Mouse (Mus musculus): ENCODE results near the gene Cd8a. TPM values are rescaled to one million over a fixed set of nuclear protein-coding genes. Genes with fewer than 3 reads are reported as not detected.

Cd8a gene
- polyA plus RNA-seq, 1 experiment from 2014 or later: not detected

GRCm38 (mm10) chr6:71338941-71339340 is 34.3 kb upstream of the Cd8a start:
- Histone ChIP-seq H3K4me1 (ENCODE audit: control insufficient read depth, low read depth, low read length) (no peaks in the 10 kb centered on the region), H3K27me3 (ENCODE audit: control insufficient read depth, insufficient read depth, low read depth, low read length) (no peaks in the 10 kb centered on the region), H3K27ac (ENCODE audit: low read length) (no peak overlapping the region), H3K9me3 (replicated peaks; ENCODE audit: control insufficient read depth, low read length) (no peaks in the 10 kb centered on the region), H3K9ac (ENCODE audit: low read depth, low read length) (no peak overlapping the region), H3K4me3 (ENCODE audit: low read depth, low read length) (no peak overlapping the region), H3K36me3 (ENCODE audit: control insufficient read depth, insufficient read depth) (no peaks in the 10 kb centered on the region), H3K4me2 (ENCODE audit: low read depth, low read length) (no peak overlapping the region)
- WGBS (ENCODE audit: insufficient replicate concordance): 61% methylated on average over 3 of the region's 3 CpGs
- ATAC-seq (ENCODE audit: low read depth): no peak

- H3K27ac ChIP-seq (ENCODE audit: low read length): no peak overlapping the region
- H3K9ac ChIP-seq (ENCODE audit: low read depth, low read length): no peak overlapping the region
- H3K36me3 ChIP-seq (ENCODE audit: control insufficient read depth, insufficient read depth): no peaks in the 10 kb centered on the region
- H3K4me2 ChIP-seq (ENCODE audit: low read depth, low read length): no peak overlapping the region
- WGBS (ENCODE audit: insufficient replicate concordance): 54% methylated on average over 4 of the region's 4 CpGs
- ATAC-seq (ENCODE audit: low read depth): no peak
- H3K9me3 ChIP-seq (replicated peaks; ENCODE audit: control insufficient read depth, low read length): no peaks in the 10 kb centered on the region
- H3K4me3 ChIP-seq (ENCODE audit: low read depth, low read length): no peak overlapping the region
- no peaks in the 10 kb centered on the region for H3K27me3 ChIP-seq (ENCODE audit: control insufficient read depth, insufficient read depth, low read depth, low read length)
- H3K4me1 ChIP-seq (ENCODE audit: control insufficient read depth, low read depth, low read length): no peaks in the 10 kb centered on the region
These were observed 33.9 kb upstream of the Cd8a start for GRCm38 (mm10) chr6:71339351-71339750.

GRCm38 (mm10) chr6:71341179-71341578 is 32.0 kb upstream of the Cd8a start:
- no peak for ATAC-seq (ENCODE audit: low read depth)
- H3K9me3 ChIP-seq (replicated peaks; ENCODE audit: control insufficient read depth, low read length): no peaks in the 10 kb centered on the region
- H3K9ac ChIP-seq (ENCODE audit: low read depth, low read length): no peak overlapping the region
- no peaks in the 10 kb centered on the region for H3K36me3 ChIP-seq (ENCODE audit: control insufficient read depth, insufficient read depth)
- no peaks in the 10 kb centered on the region for H3K4me1 ChIP-seq (ENCODE audit: control insufficient read depth, low read depth, low read length)
- H3K27me3 ChIP-seq (ENCODE audit: control insufficient read depth, insufficient read depth, low read depth, low read length): no peaks in the 10 kb centered on the region
- no peak overlapping the region for H3K4me3 ChIP-seq (ENCODE audit: low read depth, low read length)
- no peak overlapping the region for H3K4me2 ChIP-seq (ENCODE audit: low read depth, low read length)
- WGBS (ENCODE audit: insufficient replicate concordance): 51% methylated on average over 9 of the region's 9 CpGs
- H3K27ac ChIP-seq (ENCODE audit: low read length): no peak overlapping the region

GRCm38 (mm10) chr6:71348006-71348405 is 25.2 kb upstream of the Cd8a start:
- ATAC-seq (ENCODE audit: low read depth): no peak
- no peaks in the 10 kb centered on the region for H3K36me3 ChIP-seq (ENCODE audit: control insufficient read depth, insufficient read depth)
- no peaks in the 10 kb centered on the region for H3K27me3 ChIP-seq (ENCODE audit: control insufficient read depth, insufficient read depth, low read depth, low read length)
- no peak overlapping the region for H3K27ac ChIP-seq (ENCODE audit: low read length)
- no peak overlapping the region for H3K4me3 ChIP-seq (ENCODE audit: low read depth, low read length)
- no peak overlapping the region for H3K4me2 ChIP-seq (ENCODE audit: low read depth, low read length)
- H3K9ac ChIP-seq (ENCODE audit: low read depth, low read length): no peak overlapping the region
- 81% methylated on average over 9 of the region's 9 CpGs for WGBS (ENCODE audit: insufficient replicate concordance)
- no peaks in the 10 kb centered on the region for H3K9me3 ChIP-seq (replicated peaks; ENCODE audit: control insufficient read depth, low read length)
- H3K4me1 ChIP-seq (ENCODE audit: control insufficient read depth, low read depth, low read length): no peaks in the 10 kb centered on the region

GRCm38 (mm10) chr6:71351201-71351600 is 22.0 kb upstream of the Cd8a start:
- Histone ChIP-seq H3K4me1 (ENCODE audit: control insufficient read depth, low read depth, low read length) (no peaks in the 10 kb centered on the region), H3K4me3 (ENCODE audit: low read depth, low read length) (no peak overlapping the region), H3K9ac (ENCODE audit: low read depth, low read length) (no peak overlapping the region), H3K27me3 (ENCODE audit: control insufficient read depth, insufficient read depth, low read depth, low read length) (no peaks in the 10 kb centered on the region), H3K4me2 (ENCODE audit: low read depth, low read length) (no peak overlapping the region), H3K27ac (ENCODE audit: low read length) (no peak overlapping the region), H3K9me3 (replicated peaks; ENCODE audit: control insufficient read depth, low read length) (no peaks in the 10 kb centered on the region), H3K36me3 (ENCODE audit: control insufficient read depth, insufficient read depth) (no peaks in the 10 kb centered on the region)
- no peak for ATAC-seq (ENCODE audit: low read depth)
- WGBS (ENCODE audit: insufficient replicate concordance): 71% methylated on average over 3 of the region's 3 CpGs

GRCm38 (mm10) chr6:71352201-71352600 is 21.0 kb upstream of the Cd8a start:
- H3K9me3 ChIP-seq (replicated peaks; ENCODE audit: control insufficient read depth, low read length): no peaks in the 10 kb centered on the region
- H3K4me1 ChIP-seq (ENCODE audit: control insufficient read depth, low read depth, low read length): no peaks in the 10 kb centered on the region
- H3K9ac ChIP-seq (ENCODE audit: low read depth, low read length): no peak overlapping the region
- ATAC-seq (ENCODE audit: low read depth): no peak
- no peak overlapping the region for H3K27ac ChIP-seq (ENCODE audit: low read length)
- 73% methylated on average over 6 of the region's 6 CpGs for WGBS (ENCODE audit: insufficient replicate concordance)
- H3K36me3 ChIP-seq (ENCODE audit: control insufficient read depth, insufficient read depth): no peaks in the 10 kb centered on the region
- H3K27me3 ChIP-seq (ENCODE audit: control insufficient read depth, insufficient read depth, low read depth, low read length): no peaks in the 10 kb centered on the region
- H3K4me2 ChIP-seq (ENCODE audit: low read depth, low read length): no peak overlapping the region
- H3K4me3 ChIP-seq (ENCODE audit: low read depth, low read length): no peak overlapping the region

- Histone ChIP-seq H3K9me3 (replicated peaks; ENCODE audit: control insufficient read depth, low read length) (no peaks in the 10 kb centered on the region), H3K36me3 (ENCODE audit: control insufficient read depth, insufficient read depth) (no peaks in the 10 kb centered on the region), H3K27ac (ENCODE audit: low read length) (no peak overlapping the region), H3K4me1 (ENCODE audit: control insufficient read depth, low read depth, low read length) (no peaks in the 10 kb centered on the region), H3K4me2 (ENCODE audit: low read depth, low read length) (no peak overlapping the region), H3K9ac (ENCODE audit: low read depth, low read length) (no peak overlapping the region), H3K27me3 (ENCODE audit: control insufficient read depth, insufficient read depth, low read depth, low read length) (no peaks in the 10 kb centered on the region), H3K4me3 (ENCODE audit: low read depth, low read length) (no peak overlapping the region)
- WGBS (ENCODE audit: insufficient replicate concordance): 58% methylated on average over 10 of the region's 10 CpGs
- ATAC-seq (ENCODE audit: low read depth): no peak
These were observed 20.3 kb upstream of the Cd8a start for GRCm38 (mm10) chr6:71352866-71353427.

GRCm38 (mm10) chr6:71353722-71354121 is 19.5 kb upstream of the Cd8a start:
- 71% methylated on average over 2 of the region's 2 CpGs for WGBS (ENCODE audit: insufficient replicate concordance)
- Histone ChIP-seq H3K4me1 (ENCODE audit: control insufficient read depth, low read depth, low read length) (no peaks in the 10 kb centered on the region), H3K36me3 (ENCODE audit: control insufficient read depth, insufficient read depth) (no peaks in the 10 kb centered on the region), H3K27me3 (ENCODE audit: control insufficient read depth, insufficient read depth, low read depth, low read length) (no peaks in the 10 kb centered on the region), H3K27ac (ENCODE audit: low read length) (no peak overlapping the region), H3K9me3 (replicated peaks; ENCODE audit: control insufficient read depth, low read length) (no peaks in the 10 kb centered on the region), H3K4me2 (ENCODE audit: low read depth, low read length) (no peak overlapping the region), H3K4me3 (ENCODE audit: low read depth, low read length) (no peak overlapping the region), H3K9ac (ENCODE audit: low read depth, low read length) (no peak overlapping the region)
- no peak for ATAC-seq (ENCODE audit: low read depth)

- Histone ChIP-seq H3K27me3 (ENCODE audit: control insufficient read depth, insufficient read depth, low read depth, low read length) (no peaks in the 10 kb centered on the region), H3K4me3 (ENCODE audit: low read depth, low read length) (no peak overlapping the region), H3K4me2 (ENCODE audit: low read depth, low read length) (no peak overlapping the region), H3K36me3 (ENCODE audit: control insufficient read depth, insufficient read depth) (no peaks in the 10 kb centered on the region), H3K4me1 (ENCODE audit: control insufficient read depth, low read depth, low read length) (no peaks in the 10 kb centered on the region), H3K27ac (ENCODE audit: low read length) (no peak overlapping the region), H3K9me3 (replicated peaks; ENCODE audit: control insufficient read depth, low read length) (no peaks in the 10 kb centered on the region), H3K9ac (ENCODE audit: low read depth, low read length) (no peak overlapping the region)
- WGBS (ENCODE audit: insufficient replicate concordance): 59% methylated on average over 7 of the region's 7 CpGs
- no peak for ATAC-seq (ENCODE audit: low read depth)
These were observed 15.7 kb upstream of the Cd8a start for GRCm38 (mm10) chr6:71357493-71357892.
